Mouse (Mus musculus) CH12.LX (cell line): ENCODE results near the gene Kctd15. TPM values are rescaled to one million over a fixed set of nuclear protein-coding genes. Genes with fewer than 3 reads are reported as not detected.
A peak's percentile ranks its signal among the peaks of the same experiment; 100 is the strongest.

ENCODE experiments used
- DNase-seq: peaks from one replicate; pipeline ENCODE4 v3.0.0-alpha.2; 2013; ENCODE audit errors: extremely low read depth
- H3K27ac ChIP-seq: 2 replicates; pipeline ENCODE4 v1.5.1; 2012; ENCODE audit warnings: low read depth, mild to moderate bottlenecking, control low read depth, moderate library complexity; ENCODE audit not compliant: insufficient read depth
- H3K27me3 ChIP-seq: replicated peaks from 2 replicates; pipeline ENCODE3; 2012; ENCODE audit warnings: inconsistent platforms
- H3K36me3 ChIP-seq, 2 experiments: replicated peaks in 1 of 2; 2 replicates each; pipeline versions ENCODE3 to v1.6.1; 2012; ENCODE audit warnings: inconsistent platforms in 1 of 2, low read length in 1 of 2, mild to moderate bottlenecking in 1 of 2, mixed read lengths in 1 of 2, moderate library complexity in 1 of 2; ENCODE audit not compliant: control insufficient read depth in 1 of 2, insufficient read depth in 1 of 2
- H3K4me1 ChIP-seq, 2 experiments: 2 replicates each; pipeline ENCODE4 v1.6.1; 2012; ENCODE audit warnings: inconsistent platforms in 1 of 2, moderate library complexity in 1 of 2; ENCODE audit not compliant: insufficient read depth in 2 of 2, control insufficient read depth in 1 of 2
- H3K4me2 ChIP-seq: 2 replicates; pipeline ENCODE4 v1.6.1; 2012; ENCODE audit warnings: low read depth, mild to moderate bottlenecking, control low read depth; ENCODE audit not compliant: poor library complexity, insufficient read depth, severe bottlenecking
- H3K4me3 ChIP-seq, 3 experiments: fragments of 150-350 bp in 1 of 3; sonication (generic) in 1 of 3; replicated peaks in 1 of 3; 2 replicates each; pipeline versions ENCODE3 to v1.5.1; 2011 to 2012; ENCODE audit warnings: low read depth in 2 of 3, low read length in 2 of 3, mild to moderate bottlenecking in 2 of 3, moderate library complexity in 2 of 3, control low read depth in 1 of 3, improper control_type of control experiment in 1 of 3, inconsistent platforms in 1 of 3, mixed read lengths in 1 of 3; ENCODE audit not compliant: poor library complexity in 1 of 3
- H3K79me2 ChIP-seq: replicated peaks from 2 replicates; pipeline ENCODE4 v1.6.1; 2012; ENCODE audit warnings: mild to moderate bottlenecking, moderate library complexity; ENCODE audit not compliant: control insufficient read depth, poor library complexity, insufficient read depth, severe bottlenecking; ENCODE audit errors: extremely low read depth
- H3K9ac ChIP-seq: 2 replicates; pipeline ENCODE4 v1.6.1; 2012; ENCODE audit warnings: low read depth, mild to moderate bottlenecking, control low read depth, moderate library complexity; ENCODE audit not compliant: insufficient read depth
- H3K9me3 ChIP-seq: replicated peaks from 2 replicates; pipeline ENCODE3; 2012; ENCODE audit warnings: low read length, inconsistent platforms, mixed read lengths
- ELF1 ChIP-seq: IDR thresholded peaks from 2 replicates; pipeline ENCODE4 v1.6.1; 2014; ENCODE audit warnings: low read depth, mild to moderate bottlenecking, inconsistent platforms, low read length, improper control_type of control experiment
- EP300 ChIP-seq: IDR thresholded peaks from 2 replicates; pipeline ENCODE4 v1.6.1; 2011; ENCODE audit warnings: low read length, improper control_type of control experiment
- ETS1 ChIP-seq: conservative IDR thresholded peaks from 2 replicates; pipeline ENCODE4 v1.6.1; 2012; ENCODE audit warnings: low read depth, mild to moderate bottlenecking, inconsistent platforms, low read length, improper control_type of control experiment, moderate library complexity
- GABPA ChIP-seq: IDR thresholded peaks from 2 replicates; pipeline ENCODE4 v1.6.1; 2012; ENCODE audit warnings: low read depth, low read length, improper control_type of control experiment, inconsistent platforms; ENCODE audit not compliant: insufficient replicate concordance
- IRF4 ChIP-seq: IDR thresholded peaks from 2 replicates; pipeline ENCODE4 v1.6.1; 2014; ENCODE audit warnings: low read depth, mild to moderate bottlenecking, inconsistent platforms, low read length, improper control_type of control experiment
- JUN ChIP-seq: IDR thresholded peaks from 2 replicates; pipeline ENCODE4 v1.6.1; 2011; ENCODE audit warnings: low read depth, mild to moderate bottlenecking, low read length, improper control_type of control experiment, moderate library complexity; ENCODE audit not compliant: insufficient read depth
- KAT2A ChIP-seq: IDR thresholded peaks from 2 replicates; pipeline ENCODE4 v1.6.1; 2012; ENCODE audit warnings: low read length, improper control_type of control experiment, inconsistent platforms; ENCODE audit not compliant: insufficient replicate concordance
- MAFK ChIP-seq: IDR thresholded peaks from 2 replicates; pipeline ENCODE4 v1.6.1; 2011; ENCODE audit warnings: low read length, improper control_type of control experiment; ENCODE audit not compliant: insufficient replicate concordance
- MEF2A ChIP-seq: IDR thresholded peaks from 2 replicates; pipeline ENCODE4 v1.6.1; 2014; ENCODE audit warnings: low read depth, mild to moderate bottlenecking, inconsistent platforms, low read length, improper control_type of control experiment, borderline replicate concordance
- MYC ChIP-seq: IDR thresholded peaks from 2 replicates; pipeline ENCODE4 v1.6.1; 2011; ENCODE audit warnings: low read depth, mild to moderate bottlenecking, improper control_type of control experiment, low read length
- NELFE ChIP-seq: IDR thresholded peaks from 2 replicates; pipeline ENCODE4 v1.6.1; 2011; ENCODE audit warnings: low read depth, low read length, improper control_type of control experiment
- POLR2A ChIP-seq: IDR thresholded peaks from 2 replicates; pipeline ENCODE4 v1.6.1; 2011; ENCODE audit warnings: low read depth, mild to moderate bottlenecking, improper control_type of control experiment, low read length
- POLR2AphosphoS2 ChIP-seq: IDR thresholded peaks from 2 replicates; pipeline ENCODE4 v1.6.1; 2011; ENCODE audit warnings: low read depth, low read length, improper control_type of control experiment
- SIN3A ChIP-seq: IDR thresholded peaks from 2 replicates; pipeline ENCODE4 v1.6.1; 2012; ENCODE audit warnings: low read length, improper control_type of control experiment, inconsistent platforms
- TCF12 ChIP-seq: IDR thresholded peaks from 2 replicates; pipeline ENCODE4 v1.6.1; 2014; ENCODE audit warnings: low read depth, mild to moderate bottlenecking, inconsistent platforms, low read length, improper control_type of control experiment
- USF1 ChIP-seq: IDR thresholded peaks from 2 replicates; pipeline ENCODE4 v1.6.1; 2014; ENCODE audit warnings: low read depth, mild to moderate bottlenecking, inconsistent platforms, low read length, improper control_type of control experiment
- USF2 ChIP-seq: conservative IDR thresholded peaks from 2 replicates; pipeline ENCODE4 v1.6.1; 2011; ENCODE audit warnings: low read depth, low read length, improper control_type of control experiment
- ZC3H11A ChIP-seq: IDR thresholded peaks from 2 replicates; pipeline ENCODE4 v1.6.1; 2012; ENCODE audit warnings: low read depth, mild to moderate bottlenecking, inconsistent platforms, low read length, improper control_type of control experiment
- ZMIZ1 ChIP-seq: IDR thresholded peaks from 2 replicates; pipeline ENCODE4 v1.6.1; 2012; ENCODE audit warnings: low read depth, mild to moderate bottlenecking, inconsistent platforms, low read length, improper control_type of control experiment
- dilution Hi-C: fragments of 300-500 bp; cut with MboI; formaldehyde crosslinking; loops from 2 replicates; pipeline ENCODE4 v1.14.3; 2020; ENCODE audit warnings: low sequenced_read_pairs; ENCODE audit not compliant: extremely low pct_unique_long_range_greater_than_20kb, extremely low pct_ligation_motif_present
- in situ Hi-C: fragments of 300-500 bp; cut with MboI; formaldehyde crosslinking; loops from 3 replicates; pipeline ENCODE4 v1.14.3; 2019; ENCODE audit warnings: low sequenced_read_pairs, low pct_ligation_motif_present, low pct_unique_long_range_greater_than_20kb, mixed read lengths
- polyA plus RNA-seq: library from polyadenylated mRNA; unstranded; fragments of >175 nt; gene quantifications from 2 replicates; pipeline ENCODE4 v1.2.1, GENCODE M21; 2012; ENCODE audit warnings: low read depth; ENCODE audit not compliant: insufficient read length
- total RNA-seq, 2 experiments: library from RNA; depleted of rRNA; stranded (reverse); fragments of 300-350 nt in 1 of 2; fragments of >200 nt in 1 of 2; gene quantifications; 2 replicates each; pipeline ENCODE4 v1.2.3; 2012 to 2014

Kctd15 gene
- total and polyA plus RNA-seq, 3 experiments = 21.6 to 39.0 (median 24.0) TPM

GRCm38 (mm10) chr7:34651381-34651780, 5.2 kb downstream of the Kctd15 start:
- Histone ChIP-seq H3K27ac (peak overlapping the region; percentile 57), H3K9me3 (peaks cover 26% of the 10 kb centered on the region), H3K36me3 (peaks cover 26 to 45% of the 10 kb centered on the region in 2 experiments), H3K4me3 (peak overlapping the region in 1 of 3 experiments; percentile 73), H3K27me3 (no peaks in the 10 kb centered on the region), H3K79me2 (no peaks in the 10 kb centered on the region), H3K4me1 (peaks cover 13 to 48% of the 10 kb centered on the region in 2 experiments), H3K9ac (no peak overlapping the region; the same call in 1 of the 2 replicates), H3K4me2 (peak overlapping the region; percentile 35)
- no peak for DNase-seq
- in situ Hi-C loops (loop anchor here (25.0 kb wide), 2 partner anchors 139 to 389 kb away; partner anchors contain the start of gene Gm6096), dilution Hi-C loops (no loop called here)
- TF ChIP-seq MYC (no peak), ETS1 (no peak; the same call in 1 of the 2 replicates), EP300 (no peak), POLR2A (no peak), USF1 (no peak), ZMIZ1 (no peak), ZC3H11A (no peak), POLR2AphosphoS2 (no peak), SIN3A (no peak), MEF2A (no peak), IRF4 (no peak)

GRCm38 (mm10) chr7:34647052-34647451, 9.5 kb downstream of the Kctd15 start:
- H3K4me3 ChIP-seq = no peak overlapping the region
- DNase-seq = no peak
- no peak overlapping the region for H3K4me2 ChIP-seq
- peaks cover 40 to 80% of the 10 kb centered on the region in 2 experiments for H3K36me3 ChIP-seq
- no peak overlapping the region for H3K27ac ChIP-seq
- no peaks in the 10 kb centered on the region for H3K79me2 ChIP-seq
- in situ Hi-C loops = no loop called here
- TF ChIP-seq JUN = no peak
- no peak for TF ChIP-seq NELFE
- no peak for TF ChIP-seq POLR2A
- H3K4me1 ChIP-seq = peaks cover 31 to 79% of the 10 kb centered on the region in 2 experiments
- dilution Hi-C loops = no loop called here
- H3K27me3 ChIP-seq = no peaks in the 10 kb centered on the region
- H3K9me3 ChIP-seq = peaks cover 24% of the 10 kb centered on the region
- no peak overlapping the region for H3K9ac ChIP-seq

GRCm38 (mm10) chr7:34646144-34646795, 10.3 kb downstream of the Kctd15 start:
- in situ Hi-C loops (no loop called here), dilution Hi-C loops (no loop called here)
- DNase-seq = no peak
- Histone ChIP-seq H3K4me1 (peaks cover 25 to 81% of the 10 kb centered on the region in 2 experiments), H3K36me3 (peaks cover 45 to 86% of the 10 kb centered on the region in 2 experiments), H3K79me2 (no peaks in the 10 kb centered on the region), H3K4me3 (peak overlapping the region in 1 of 3 experiments; percentile 17), H3K9me3 (peaks cover 24% of the 10 kb centered on the region), H3K9ac (no peak overlapping the region), H3K4me2 (no peak overlapping the region), H3K27ac (peak overlapping the region; percentile 21; the same call in 1 of the 2 replicates), H3K27me3 (no peaks in the 10 kb centered on the region)
- TF ChIP-seq NELFE = no peak
- TF ChIP-seq USF2 = no peak
- no peak for TF ChIP-seq GABPA
- no peak for TF ChIP-seq MAFK
- TF ChIP-seq ELF1 = no peak
- no peak for TF ChIP-seq KAT2A
- TF ChIP-seq TCF12 = no peak
